Mouse (Mus musculus) liver, postnatal 0 days (tissue): ENCODE measurements around the gene Mycbp2. TPM values are rescaled to one million over a fixed set of nuclear protein-coding genes. Genes with fewer than 3 reads are reported as not detected.
A peak's percentile ranks its signal among the peaks of the same experiment; 100 is the strongest.

Source experiments
- ATAC-seq: fragments of 200-750 bp; cut with Nextera tagmentation; 2 replicates; pipeline ENCODE4 v1.8.0; 2017; ENCODE audit warnings: mild to moderate bottlenecking, moderate library complexity
- DNase-seq: peaks from one replicate; pipeline ENCODE4 v3.0.0-alpha.2; 2016
- H3K27ac ChIP-seq: fragments of 300-500 bp; sonication (generic); 2 replicates; pipeline ENCODE4 v1.5.1; 2014; ENCODE audit warnings: antibody characterized with exemption, moderate library complexity, mild to moderate bottlenecking, low read depth
- H3K27me3 ChIP-seq: fragments of 300-500 bp; sonication (generic); 2 replicates; pipeline ENCODE4 v1.6.1; 2014; ENCODE audit warnings: low read length, control low read depth, mixed read lengths; ENCODE audit not compliant: insufficient read depth
- H3K36me3 ChIP-seq: fragments of 300-500 bp; sonication (generic); replicated peaks from 2 replicates; pipeline ENCODE4 v1.6.1; 2014; ENCODE audit warnings: mild to moderate bottlenecking, control low read depth, low read length, moderate library complexity, mixed read lengths; ENCODE audit not compliant: insufficient read depth
- H3K4me1 ChIP-seq: fragments of 300-500 bp; sonication (generic); 2 replicates; pipeline ENCODE4 v1.6.1; 2014; ENCODE audit warnings: antibody characterized with exemption, mild to moderate bottlenecking, control low read depth; ENCODE audit not compliant: insufficient read depth
- H3K4me2 ChIP-seq: fragments of 300-500 bp; sonication (generic); 2 replicates; pipeline ENCODE4 v1.6.1; 2014; ENCODE audit warnings: low read depth, mild to moderate bottlenecking, low read length, moderate library complexity, mixed read lengths
- H3K4me3 ChIP-seq: fragments of 300-500 bp; sonication (generic); 2 replicates; pipeline ENCODE4 v1.5.1; 2014; ENCODE audit warnings: low read depth, low read length
- H3K9ac ChIP-seq: fragments of 300-500 bp; sonication (generic); replicated peaks from 2 replicates; pipeline ENCODE4 v1.6.1; 2014; ENCODE audit warnings: mild to moderate bottlenecking, moderate library complexity
- H3K9me3 ChIP-seq: fragments of 300-500 bp; sonication (generic); 2 replicates; pipeline ENCODE4 v1.6.1; 2016; ENCODE audit warnings: mild to moderate bottlenecking, control low read depth, low read length, mixed read lengths
- CTCF ChIP-seq: sonication (generic); IDR thresholded peaks from 2 replicates; pipeline ENCODE4 v1.5.1; 2016; ENCODE audit warnings: antibody characterized with exemption, low read depth
- EP300 ChIP-seq: IDR thresholded peaks from 2 replicates; pipeline ENCODE4 v1.6.1; 2016; ENCODE audit warnings: antibody characterized with exemption, low read depth, mild to moderate bottlenecking
- WGBS: fragments of 180-500 bp; shearing (Covaris S2); extraction: QIAGEN DNeasy Blood & Tissue Kit; methylation state at CpG from one replicate; pipeline ENCODE4 v1.1.7; 2014; ENCODE audit not compliant: insufficient replicate concordance; 5-methylcytosine and 5-hydroxymethylcytosine counted together
- polyA plus RNA-seq: library from polyadenylated mRNA; unstranded; fragments of >200 nt; fragmentation: Nextera tagmentation; extraction: Ambion mirVana; gene quantifications from 2 replicates; pipeline ENCODE4 v1.2.1, GENCODE M21; 2015

The Mycbp2 gene
- polyA plus RNA-seq, 1 experiment from 2014 or later = 8.0 TPM

- Histone ChIP-seq H3K36me3 (no peaks in the 10 kb centered on the region), H3K27ac (no peak overlapping the region; the same call in 1 of the 2 replicates), H3K9me3 (no peaks in the 10 kb centered on the region), H3K9ac (peak overlapping the region; percentile 80), H3K4me1 (peaks cover 42% of the 10 kb centered on the region), H3K4me3 (peak overlapping the region; percentile 84), H3K27me3 (no peaks in the 10 kb centered on the region), H3K4me2 (peak overlapping the region; percentile 97)
- 1% methylated on average over 6 of the region's 6 CpGs for WGBS
- TF ChIP-seq CTCF = no peak
- no peak for TF ChIP-seq EP300
- ATAC-seq (no peak), DNase-seq (no peak)
Measured at GRCm38 (mm10) chr14:103345486-103345857, 1.1 kb downstream of the Mycbp2 start.

- Histone ChIP-seq H3K4me2 (peak overlapping the region; percentile 97), H3K9me3 (no peaks in the 10 kb centered on the region), H3K4me1 (peaks cover 37% of the 10 kb centered on the region), H3K36me3 (no peaks in the 10 kb centered on the region), H3K4me3 (peak overlapping the region; percentile 84), H3K9ac (peak overlapping the region; percentile 80; the same call in 1 of the 2 replicates), H3K27ac (no peak overlapping the region), H3K27me3 (no peaks in the 10 kb centered on the region)
- 26% methylated on average over 2 of the region's 2 CpGs for WGBS
- DNase-seq = no peak
- no peak for ATAC-seq
- no peak for TF ChIP-seq EP300
- no peak for TF ChIP-seq CTCF
Measured at GRCm38 (mm10) chr14:103345011-103345410, 1.6 kb downstream of the Mycbp2 start.

- no peaks in the 10 kb centered on the region for H3K27me3 ChIP-seq
- ATAC-seq (no peak), DNase-seq (no peak)
- WGBS = 45% methylated on average over 5 of the region's 5 CpGs
- no peak for TF ChIP-seq EP300
- no peak for TF ChIP-seq CTCF
- H3K4me2 ChIP-seq = 0 out of 2 replicates have a peak overlapping the region, but pooled peaks have one; percentile 33
- peaks cover 32% of the 10 kb centered on the region for H3K4me1 ChIP-seq
- no peak overlapping the region for H3K4me3 ChIP-seq
- H3K9me3 ChIP-seq = no peaks in the 10 kb centered on the region
- H3K27ac ChIP-seq = no peak overlapping the region
- no peaks in the 10 kb centered on the region for H3K36me3 ChIP-seq
- no peak overlapping the region for H3K9ac ChIP-seq
Measured at GRCm38 (mm10) chr14:103343791-103344190, 2.8 kb downstream of the Mycbp2 start.

GRCm38 (mm10) chr14:103341385-103342294 lies 5.0 kb downstream of the Mycbp2 start:
- Histone ChIP-seq H3K9ac (no peak overlapping the region), H3K36me3 (no peaks in the 10 kb centered on the region), H3K9me3 (no peaks in the 10 kb centered on the region), H3K27ac (peak overlapping the region; percentile 18; the same call in 1 of the 2 replicates), H3K4me2 (no peak overlapping the region), H3K4me1 (peaks cover 28% of the 10 kb centered on the region), H3K27me3 (no peaks in the 10 kb centered on the region), H3K4me3 (no peak overlapping the region)
- TF ChIP-seq EP300 = no peak
- TF ChIP-seq CTCF = no peak
- WGBS = 54% methylated on average over 1 of the region's 1 CpGs
- no peak for ATAC-seq
- no peak for DNase-seq

GRCm38 (mm10) chr14:103312926-103313325 lies 33.7 kb downstream of the Mycbp2 start:
- no peak for DNase-seq
- Histone ChIP-seq H3K27ac (no peak overlapping the region), H3K36me3 (peaks cover 14% of the 10 kb centered on the region), H3K4me2 (no peak overlapping the region), H3K9ac (no peak overlapping the region), H3K9me3 (no peaks in the 10 kb centered on the region), H3K27me3 (no peaks in the 10 kb centered on the region), H3K4me3 (no peak overlapping the region), H3K4me1 (no peaks in the 10 kb centered on the region)
- ATAC-seq = no peak
- 91% methylated on average over 4 of the region's 4 CpGs for WGBS
- TF ChIP-seq EP300 (no peak), CTCF (no peak)

GRCm38 (mm10) chr14:103296227-103296626 lies 50.4 kb downstream of the Mycbp2 start:
- H3K4me3 ChIP-seq = no peak overlapping the region
- H3K27me3 ChIP-seq = no peaks in the 10 kb centered on the region
- no peak overlapping the region for H3K4me2 ChIP-seq
- H3K9ac ChIP-seq = no peak overlapping the region
- DNase-seq (no peak), ATAC-seq (no peak)
- no peaks in the 10 kb centered on the region for H3K4me1 ChIP-seq
- H3K27ac ChIP-seq = no peak overlapping the region
- WGBS = 64% methylated on average over 2 of the region's 2 CpGs
- no peaks in the 10 kb centered on the region for H3K9me3 ChIP-seq
- no peak for TF ChIP-seq CTCF
- no peak for TF ChIP-seq EP300
- peaks cover 31% of the 10 kb centered on the region for H3K36me3 ChIP-seq
